Mouse (Mus musculus) layer of hippocampus, postnatal 10 days (tissue): ENCODE measurements around the gene Ubap2l. TPM values are rescaled to one million over a fixed set of nuclear protein-coding genes. Genes with fewer than 3 reads are reported as not detected.

Experiments
- DNase-seq, 2 experiments: peaks; one replicate each; pipeline ENCODE4 v3.0.0; 2021; ENCODE audit warnings: low spot score in 2 of 2
- total RNA-seq, 2 experiments: library from RNA; stranded (reverse); gene quantifications; 2 replicates each; pipeline ENCODE4 v1.2.3; 2021

Ubap2l gene
- total RNA-seq, 2 experiments from 2014 or later = 146 to 188 TPM

GRCm38 (mm10) chr3:90069688-90070087, 17.3 kb upstream of the Ubap2l start:
- no peak for DNase-seq

- DNase-seq = no peak
These were observed 15.4 kb upstream of the Ubap2l start for GRCm38 (mm10) chr3:90067851-90068250.

GRCm38 (mm10) chr3:90065553-90065952, 13.1 kb upstream of the Ubap2l start:
- DNase-seq = peak; percentile 32 to 53

GRCm38 (mm10) chr3:90064383-90064782, 12.0 kb upstream of the Ubap2l start:
- DNase-seq = no peak

GRCm38 (mm10) chr3:90062539-90062938, 10.1 kb upstream of the Ubap2l start:
- DNase-seq = no peak

- DNase-seq = no peak
These were observed 9.1 kb upstream of the Ubap2l start for GRCm38 (mm10) chr3:90061549-90061948.

GRCm38 (mm10) chr3:90051441-90052350, 732 bp downstream of the Ubap2l start, which contains the start of gene 4933434E20Rik:
TSS of gene 4933434E20Rik (plus strand) at chr3:90051636.
- peak in 1 of 2 experiments; percentile 60 for DNase-seq

- DNase-seq = no peak
These were observed 2.7 kb downstream of the Ubap2l start for GRCm38 (mm10) chr3:90049691-90050090.

- no peak for DNase-seq
These were observed 16.2 kb downstream of the Ubap2l start for GRCm38 (mm10) chr3:90036263-90036662.

- no peak for DNase-seq
These were observed 17.8 kb downstream of the Ubap2l start for GRCm38 (mm10) chr3:90034653-90035052.

- no peak for DNase-seq
These were observed 35.8 kb downstream of the Ubap2l start for GRCm38 (mm10) chr3:90016626-90017025.

- DNase-seq = no peak
These were observed 42.1 kb downstream of the Ubap2l start for GRCm38 (mm10) chr3:90010291-90010690.

GRCm38 (mm10) chr3:90004091-90004796, 48.2 kb downstream of the Ubap2l start:
- DNase-seq = no peak

- no peak for DNase-seq
These were observed 52.6 kb downstream of the Ubap2l start for GRCm38 (mm10) chr3:89999830-90000229.

- DNase-seq = peak in 1 of 2 experiments; percentile 5
These were observed 53.3 kb downstream of the Ubap2l start for GRCm38 (mm10) chr3:89999090-89999489.

GRCm38 (mm10) chr3:89998612-89999054, 53.8 kb downstream of the Ubap2l start, which contains the start of gene Hax1:
TSS of gene Hax1 (minus strand) at chr3:89998780.
- DNase-seq = peak; percentile 96

GRCm38 (mm10) chr3:89997791-89998495, 54.5 kb downstream of the Ubap2l start:
- DNase-seq = peak in 1 of 2 experiments; percentile 20

GRCm38 (mm10) chr3:89994807-89995515, 57.5 kb downstream of the Ubap2l start:
- no peak for DNase-seq

- no peak for DNase-seq
These were observed 64.6 kb downstream of the Ubap2l start for GRCm38 (mm10) chr3:89987822-89988221.

- no peak for DNase-seq
These were observed 65.2 kb downstream of the Ubap2l start for GRCm38 (mm10) chr3:89987211-89987610.

- DNase-seq = no peak
These were observed 70.0 kb downstream of the Ubap2l start for GRCm38 (mm10) chr3:89982426-89982825.
